Mouse (Mus musculus): ENCODE measurements around the gene Gulp1.

- TF ChIP-seq POLR2A (IDR thresholded peaks at IDR 0.05; ENCODE audit: insufficient read length, low read depth) (no peak), CEBPB (IDR thresholded peaks at IDR 0.05; ENCODE audit: insufficient read depth, poor library complexity, severe bottlenecking) (no peak), MYOD1 (IDR thresholded peaks at IDR 0.05; ENCODE audit: control insufficient read depth in 1 of 3, insufficient read length in 2 of 3, low read depth in 2 of 3) (no peak), MAX (IDR thresholded peaks at IDR 0.05; ENCODE audit: low read depth) (no peak), USF1 (IDR thresholded peaks at IDR 0.05; ENCODE audit: low read depth) (no peak), POLR2AphosphoS2 (IDR thresholded peaks at IDR 0.05; ENCODE audit: insufficient read length, low read depth) (no peak), E2F4 (IDR thresholded peaks at IDR 0.05; ENCODE audit: insufficient read depth) (no peak), TCF12 (IDR thresholded peaks at IDR 0.05; ENCODE audit: insufficient read depth, poor library complexity, severe bottlenecking) (no peak), TCF3 (IDR thresholded peaks at IDR 0.05; ENCODE audit: insufficient read length, low read depth) (no peak), SRF (IDR thresholded peaks at IDR 0.05; ENCODE audit: control insufficient read depth, insufficient read length, low read depth) (no peak), MYOG (IDR thresholded peaks at IDR 0.05; ENCODE audit: control insufficient read depth in 1 of 3, insufficient read depth in 1 of 3, insufficient read length in 2 of 3, low read depth in 2 of 3) (no peak)
These were observed 83.2 kb downstream of the Gulp1 start for GRCm38 (mm10) chr1:44634481-44634880.

Measured in myocyte (in vitro differentiated cells).